Mouse (Mus musculus) embryo, embryonic 10 days (tissue): Measurements from ENCODE around the gene Cryz.
"Not testable (repeated sequence)": the region's sequence is repeated elsewhere in the genome, so short reads cannot be mapped to it uniquely, and the experiment has no call there.

Source experiments
- DNase-seq: peaks from one replicate; pipeline ENCODE4 v3.0.0-alpha.2; 2015; ENCODE audit warnings: low spot score

Cryz gene

DNA sequence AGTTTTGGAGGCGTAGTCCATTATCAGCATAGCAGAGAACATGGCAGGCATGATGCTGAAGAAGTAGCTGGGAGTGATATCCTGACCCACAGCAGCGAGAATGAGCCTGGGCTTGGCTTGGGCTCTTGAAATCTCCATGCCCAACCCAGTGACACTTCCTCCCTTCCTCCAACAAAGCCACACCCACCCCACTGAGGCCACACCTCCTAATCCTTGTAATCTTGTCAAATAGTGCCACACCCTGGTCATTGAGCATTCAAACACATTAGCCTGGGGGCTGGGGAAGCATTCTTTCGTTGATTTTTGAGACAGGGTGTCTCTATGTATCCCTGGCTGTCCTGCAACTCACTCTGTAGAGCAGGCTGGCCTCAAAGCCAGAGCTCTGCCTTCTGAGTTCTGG is 15.4 kb downstream of the Cryz start:
- DNase-seq = no peak

DNA sequence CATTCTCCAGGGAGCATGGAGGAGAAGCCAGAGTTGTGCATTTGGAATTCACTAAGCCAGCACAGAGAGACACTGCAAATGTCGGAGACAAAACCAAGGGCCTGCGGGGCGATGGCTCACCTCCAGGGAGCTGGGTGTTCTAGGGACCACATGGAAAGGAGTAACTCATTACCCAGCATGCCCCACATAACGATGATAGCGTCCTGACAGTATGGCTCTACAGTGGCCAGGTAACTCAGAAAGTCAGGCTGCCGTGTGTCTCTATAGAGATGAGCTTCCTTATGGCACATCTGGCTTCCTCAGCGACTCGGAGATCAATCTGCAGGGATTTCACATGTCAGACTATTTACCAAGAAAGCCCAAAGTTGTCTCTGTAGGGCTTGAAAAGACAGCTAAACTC is 18.3 kb downstream of the Cryz start:
- no peak for DNase-seq

GRCm38 (mm10) chr3:154615304-154615703 is 18.8 kb downstream of the Cryz start:
- no peak for DNase-seq

- DNase-seq = no peak
Measured at GRCm38 (mm10) chr3:154616106-154616505, 19.6 kb downstream of the Cryz start.

DNA sequence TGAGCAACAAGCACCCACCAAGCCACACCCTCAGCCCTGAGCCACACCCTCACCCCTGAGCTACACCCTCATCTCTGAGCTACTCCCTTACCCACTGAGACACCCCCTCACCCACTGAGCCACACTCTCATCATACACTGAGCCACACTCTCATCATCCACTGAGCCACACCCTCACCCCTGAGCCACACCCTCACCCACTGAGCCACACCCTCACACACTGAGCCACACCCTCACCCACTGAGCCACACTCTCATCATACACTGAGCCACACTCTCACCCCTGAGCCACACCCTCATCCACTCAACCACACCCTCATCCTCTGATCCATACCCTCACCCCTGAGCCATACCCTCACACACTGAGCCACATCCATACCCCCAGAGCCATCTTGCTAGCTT is 31.8 kb downstream of the Cryz start:
- DNase-seq = no peak

DNA sequence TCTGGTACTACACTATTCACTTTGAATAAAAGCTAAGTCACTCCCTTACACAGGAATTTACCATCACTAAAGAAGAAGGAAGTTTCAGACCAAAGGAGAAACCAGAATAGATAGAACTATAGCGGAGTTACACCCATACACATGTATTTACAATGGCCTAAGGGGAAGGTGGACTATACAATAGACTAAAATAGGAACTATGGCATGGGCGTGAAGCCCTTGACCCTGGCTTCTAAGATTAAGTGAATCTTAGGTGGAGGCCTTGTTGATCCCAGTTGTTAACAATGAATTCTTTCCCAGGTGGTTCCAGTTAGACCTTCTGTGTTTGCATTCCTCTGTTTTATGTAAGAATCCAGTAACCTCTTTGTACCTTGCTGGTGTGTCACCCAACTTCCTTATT is 34.8 kb downstream of the Cryz start:
- DNase-seq = not testable (repeated sequence)

GRCm38 (mm10) chr3:154633091-154633490 is 36.6 kb downstream of the Cryz start:
- no peak for DNase-seq

- peak; percentile 37 for DNase-seq
Measured at GRCm38 (mm10) chr3:154646638-154647442, 50.3 kb downstream of the Cryz start.

DNA sequence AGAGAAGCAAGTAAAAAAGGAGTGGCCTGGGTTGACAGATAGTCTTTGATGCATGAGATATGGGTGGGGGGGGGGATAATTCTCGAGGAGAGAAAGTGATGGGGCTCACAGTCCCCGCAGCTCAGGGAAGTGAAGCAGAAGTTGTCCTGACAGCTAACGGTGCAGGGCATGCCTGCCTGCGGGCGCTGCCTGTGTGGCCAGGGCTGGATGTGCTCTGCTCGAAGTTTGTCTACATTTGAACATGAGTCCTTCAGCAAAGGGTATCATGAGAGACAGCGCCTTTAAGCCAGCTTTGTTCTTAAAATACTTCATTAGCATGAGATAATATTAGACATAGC is 50.9 kb downstream of the Cryz start:
- DNase-seq = no peak

DNA sequence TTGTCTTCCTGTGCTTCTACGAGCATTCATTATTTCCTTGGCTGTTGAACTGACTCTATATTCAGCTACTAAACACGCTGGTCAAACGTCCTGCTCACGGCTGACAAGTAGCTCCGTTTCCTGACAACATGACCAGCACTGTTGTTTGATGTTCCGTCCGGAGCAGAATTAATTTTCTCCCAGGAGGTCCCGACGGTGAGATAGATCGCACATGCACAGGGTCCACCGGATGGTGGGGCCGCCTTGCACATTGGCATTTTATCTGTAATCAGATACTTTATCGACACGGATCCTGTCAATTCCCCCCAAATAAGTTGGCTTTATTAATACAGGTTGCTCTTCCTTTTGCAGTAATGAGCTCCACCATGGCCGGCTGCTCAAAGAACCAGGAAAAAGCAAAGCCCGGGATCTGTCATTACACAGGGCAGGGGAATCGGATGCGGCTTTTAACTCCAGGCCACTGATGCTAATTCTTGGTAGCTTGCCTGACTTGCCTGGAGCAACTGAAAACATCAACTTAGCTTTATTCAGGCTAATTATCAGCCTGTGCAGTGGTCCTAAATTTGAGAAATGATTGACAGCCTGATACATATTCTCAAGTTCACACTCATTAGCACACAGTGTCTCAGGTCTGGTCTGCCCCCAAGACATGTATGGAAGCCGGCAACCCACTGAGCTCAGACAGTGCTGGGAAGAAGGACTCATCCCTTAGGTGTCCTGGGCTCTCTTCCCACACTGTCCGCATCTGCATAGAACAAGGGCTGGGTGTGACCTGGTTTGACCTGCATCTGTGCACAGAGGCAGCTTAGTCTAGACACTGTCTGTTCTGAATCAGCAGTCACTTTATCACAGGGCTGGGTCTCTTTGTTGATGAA is 53.1 kb downstream of the Cryz start:
- DNase-seq = peak; percentile 30

DNA sequence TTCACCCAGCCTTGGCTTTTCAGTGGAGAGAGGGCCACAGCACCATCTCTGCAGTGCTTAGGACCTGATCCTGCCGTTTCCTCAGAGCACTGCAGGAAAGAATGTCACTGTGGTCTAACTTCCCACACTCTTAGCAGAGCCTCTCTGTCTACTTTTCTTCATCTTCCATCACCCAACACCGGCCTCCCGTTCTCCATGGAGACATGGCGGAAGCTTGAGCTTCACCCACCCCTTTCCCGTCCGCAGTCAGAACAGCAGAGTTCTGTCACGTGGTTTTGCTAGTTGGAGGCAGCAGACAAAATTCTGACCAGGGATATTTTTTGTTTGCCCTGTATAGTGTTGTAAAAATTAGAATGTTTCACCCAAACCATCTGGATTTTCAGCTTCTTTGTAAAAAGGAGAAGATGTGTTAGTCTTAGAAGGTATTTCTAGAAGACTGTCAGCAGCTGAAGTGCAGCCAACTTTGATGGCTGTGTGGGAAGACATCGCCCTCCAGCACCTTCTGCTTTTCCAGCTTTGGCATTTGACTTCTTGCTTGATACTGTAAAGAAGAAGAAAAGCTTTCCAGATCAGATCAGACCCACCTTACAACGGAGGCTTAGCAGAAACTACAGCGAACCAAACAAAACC is 54.8 kb downstream of the Cryz start:
- DNase-seq = no peak

DNA sequence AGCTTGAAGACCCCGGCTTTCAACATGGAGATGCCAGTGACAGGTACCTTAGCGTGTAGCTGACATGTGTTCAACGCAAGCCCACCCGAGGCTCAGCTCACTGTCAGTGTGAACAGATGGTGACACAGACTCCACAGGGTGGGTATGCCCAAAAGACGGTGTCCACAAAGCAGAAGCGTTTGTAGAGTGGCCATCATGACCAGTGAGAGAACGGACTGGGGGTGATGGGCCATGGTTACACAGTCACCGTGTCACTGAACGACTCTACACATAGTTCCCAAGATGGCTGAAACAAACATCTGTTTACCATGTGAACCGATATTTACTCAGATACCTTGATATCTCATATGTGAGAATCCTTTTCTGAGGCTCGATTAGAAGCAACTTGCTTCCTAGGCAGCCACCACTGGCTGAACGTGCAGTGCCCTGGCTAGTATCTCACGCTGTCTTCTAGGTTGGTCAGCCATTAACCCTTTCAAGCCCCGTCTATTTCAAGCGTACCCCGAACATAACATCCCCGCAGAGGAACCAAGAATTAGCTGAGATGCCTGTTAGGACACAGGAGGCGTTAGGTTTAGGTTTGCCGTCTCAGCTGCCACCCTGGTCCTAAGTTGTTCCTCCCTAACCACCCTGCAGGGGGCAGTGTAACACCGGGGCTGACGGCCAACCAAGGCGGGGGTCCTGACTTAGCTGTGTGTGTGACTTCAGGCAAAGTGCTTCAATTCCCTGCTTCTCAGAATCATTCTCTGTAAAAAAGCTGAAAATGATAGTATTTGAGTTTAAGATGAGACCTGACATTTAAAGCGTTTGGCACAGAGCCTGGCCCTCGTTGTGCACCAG is 56.3 kb downstream of the Cryz start:
- peak; percentile 85 for DNase-seq

DNA sequence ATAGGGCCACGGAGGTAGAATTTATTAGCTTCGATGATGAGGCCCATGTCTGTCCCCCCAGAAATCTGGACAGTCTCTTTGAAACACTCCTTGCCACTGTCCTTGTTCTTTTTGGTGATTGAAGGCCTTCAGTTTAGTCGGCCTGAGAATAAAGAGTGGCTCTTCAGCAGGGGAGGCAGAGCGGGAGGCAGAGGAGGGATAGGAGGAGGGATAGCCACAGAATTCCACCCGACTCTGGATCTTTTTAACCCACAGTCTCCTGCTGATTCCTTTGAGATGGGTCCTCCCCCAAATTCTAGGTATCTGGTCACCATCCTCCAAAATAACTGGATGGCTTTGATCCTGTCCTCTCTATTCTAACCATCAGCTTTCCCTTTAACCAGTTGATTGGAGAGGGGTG is 56.9 kb downstream of the Cryz start:
- no peak for DNase-seq

GRCm38 (mm10) chr3:154654284-154654683 is 57.8 kb downstream of the Cryz start:
- DNase-seq = no peak

DNA sequence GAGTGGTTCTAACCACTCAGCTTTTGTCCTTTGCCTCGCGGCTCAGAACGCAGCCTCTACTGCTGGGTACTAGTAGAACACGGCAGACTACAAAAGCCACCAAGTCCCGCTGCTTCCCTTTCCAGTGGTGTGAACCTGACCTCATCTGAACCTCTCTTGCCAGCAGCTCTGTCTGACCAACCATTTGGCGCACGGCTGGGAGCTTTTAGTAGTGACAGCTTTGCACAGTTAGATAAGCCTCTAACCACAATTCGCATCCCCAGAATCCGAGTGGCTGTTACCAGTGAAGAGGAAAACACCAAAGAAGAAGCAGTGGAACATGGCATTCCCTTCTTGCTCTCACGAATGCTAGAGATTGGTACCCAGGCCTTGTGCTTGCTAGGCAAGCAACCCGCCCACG is 58.4 kb downstream of the Cryz start:
- DNase-seq = no peak

DNA sequence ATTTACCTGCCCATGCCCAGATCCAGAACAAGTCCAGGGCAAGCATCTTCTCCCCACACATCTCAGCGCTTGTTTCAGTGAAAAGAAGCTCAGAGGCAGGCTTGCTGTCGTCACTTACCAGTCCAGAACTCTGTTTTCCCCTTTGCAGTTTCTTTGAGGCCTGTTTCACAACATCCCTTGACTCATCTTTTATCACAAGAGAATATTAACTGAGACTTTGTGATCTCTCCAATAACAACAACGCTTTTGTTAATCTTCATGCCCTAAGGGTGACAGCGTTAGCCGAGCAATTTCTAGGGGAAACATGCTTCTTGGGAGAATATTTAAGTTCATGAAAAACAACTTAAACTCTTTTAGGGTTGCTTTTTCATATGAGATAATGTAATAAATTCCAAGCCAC is 59.2 kb downstream of the Cryz start:
- no peak for DNase-seq

DNA sequence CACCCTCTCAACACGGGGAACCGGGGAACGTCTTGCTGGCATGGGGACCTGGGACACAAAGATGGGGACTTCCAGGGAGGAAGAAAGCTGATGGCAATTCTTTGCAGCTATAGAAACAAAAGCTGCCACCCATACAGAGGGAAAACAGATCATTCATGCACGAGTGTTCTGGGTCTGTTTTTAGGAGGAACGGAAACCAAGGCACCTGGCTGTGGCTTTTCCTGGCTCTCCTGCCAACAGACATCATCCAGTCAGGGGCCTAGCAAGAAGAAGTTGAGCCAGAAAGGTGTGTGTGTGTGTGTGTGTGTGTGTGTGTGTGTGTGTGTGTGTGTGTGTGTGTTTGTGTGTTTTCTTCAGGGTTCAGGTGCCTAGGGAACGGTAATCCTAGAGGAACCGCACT is 67.0 kb downstream of the Cryz start, which contains the start of gene Erich3:
Gene Erich3, plus strand, starts transcription at position 315 of the 400 bp plus-strand sequence.
- no peak for DNase-seq

DNA sequence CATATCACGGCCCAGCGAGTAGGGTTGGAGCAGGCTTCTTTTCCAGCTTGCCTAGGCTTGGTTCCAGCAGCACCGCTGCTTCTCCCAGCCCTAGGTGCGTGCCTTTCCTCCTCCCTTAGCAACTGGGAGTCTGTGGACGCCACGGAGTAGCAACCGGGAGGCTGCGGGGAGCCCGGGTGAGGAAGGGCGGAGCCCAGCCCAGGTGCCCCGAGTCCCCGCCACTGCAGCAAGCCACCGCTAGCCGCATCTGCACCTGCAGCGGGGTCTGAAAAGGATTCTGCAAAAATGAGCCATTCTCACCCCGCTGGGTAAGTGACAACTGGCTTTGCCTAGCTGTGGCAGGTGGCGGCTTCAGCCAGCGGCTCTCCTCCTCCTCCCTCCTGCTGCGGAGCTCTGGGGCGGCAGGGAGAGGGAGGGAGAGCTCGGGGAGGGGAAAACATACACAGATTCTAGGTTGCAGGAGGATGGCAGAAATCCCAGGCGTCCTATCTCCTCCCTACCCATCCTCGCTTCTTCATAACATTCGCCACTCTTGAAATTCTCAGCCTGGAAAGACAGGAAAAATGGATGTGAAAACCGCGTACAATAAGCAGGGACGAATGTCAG is 67.6 kb downstream of the Cryz start:
- DNase-seq = peak; percentile 35

- DNase-seq = no peak
Measured at GRCm38 (mm10) chr3:154664636-154665035, 68.1 kb downstream of the Cryz start.

- DNase-seq = no peak
Measured at GRCm38 (mm10) chr3:154668485-154668884, 72.0 kb downstream of the Cryz start.

DNA sequence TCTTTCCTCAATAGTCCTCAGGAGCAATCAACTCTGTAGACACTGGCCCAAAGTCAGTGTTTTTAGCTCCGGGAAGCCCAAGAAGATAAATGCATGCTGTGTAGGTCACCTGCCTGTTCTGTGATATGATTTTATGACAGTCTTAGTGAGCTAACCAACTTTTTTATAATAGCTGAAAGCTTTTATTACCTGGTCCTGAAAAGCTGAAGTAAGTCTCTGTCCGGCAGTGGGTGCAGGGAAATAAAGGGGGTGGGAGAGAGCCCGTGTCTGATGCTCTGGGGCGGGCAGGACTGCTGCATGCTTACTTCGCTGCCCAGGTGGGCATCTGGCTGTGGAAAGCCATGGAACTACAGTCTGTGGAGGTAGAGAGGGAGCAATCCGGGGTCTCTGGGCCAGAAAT is 74.1 kb downstream of the Cryz start:
- no peak for DNase-seq
